Mouse (Mus musculus) brown adipose tissue, adult 24 weeks (tissue): ENCODE data around the gene Prim2. TPM values are rescaled to one million over a fixed set of nuclear protein-coding genes. Genes with fewer than 3 reads are reported as not detected.

Experiments used
- H3K27ac ChIP-seq: fragments of 200-500 bp; replicated peaks from 2 replicates; pipeline ENCODE4 v1.5.1; 2012; ENCODE audit warnings: low read depth, mild to moderate bottlenecking, low read length
- H3K4me1 ChIP-seq: fragments of 200-500 bp; 2 replicates; pipeline ENCODE4 v1.6.1; 2012; ENCODE audit warnings: low read length, mixed read lengths; ENCODE audit not compliant: control insufficient read depth, insufficient read depth, insufficient read length
- H3K4me3 ChIP-seq: fragments of 200-500 bp; 2 replicates; pipeline ENCODE4 v1.5.1; 2012; ENCODE audit warnings: low read depth, mild to moderate bottlenecking, low read length, moderate library complexity; ENCODE audit not compliant: insufficient read depth
- polyA plus RNA-seq: library from polyadenylated mRNA; stranded (reverse); fragments of >200 nt; gene quantifications from 2 replicates; pipeline ENCODE4 v1.2.4, GENCODE M21; 2012; ENCODE audit not compliant: missing spikeins, insufficient read depth, insufficient read length

The Prim2 gene
- polyA plus RNA-seq, 1 experiment = 2.6 TPM

DNA sequence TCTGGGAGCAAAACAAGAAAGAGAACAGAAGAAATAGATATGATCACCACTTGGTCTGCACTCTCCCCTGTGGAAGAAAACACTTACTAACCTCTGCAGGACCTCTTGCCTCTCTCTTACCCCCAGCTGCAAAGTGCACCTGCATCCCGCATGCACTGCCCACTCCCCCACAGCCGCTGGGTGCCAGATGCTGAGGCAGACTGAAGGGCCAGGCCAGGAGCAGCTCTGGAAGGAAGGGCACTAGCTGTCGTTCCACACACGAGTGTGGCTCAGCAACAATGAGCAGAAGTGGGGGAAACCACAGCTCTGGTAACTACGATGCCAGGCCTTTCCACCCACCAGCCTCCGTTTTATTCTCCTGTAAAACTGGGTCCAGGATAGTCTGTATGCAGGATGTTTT is 105.6 kb downstream of the Prim2 start:
- no peak overlapping the region for H3K27ac ChIP-seq
- H3K4me1 ChIP-seq = no peaks in the 10 kb centered on the region
- H3K4me3 ChIP-seq = no peak overlapping the region

DNA sequence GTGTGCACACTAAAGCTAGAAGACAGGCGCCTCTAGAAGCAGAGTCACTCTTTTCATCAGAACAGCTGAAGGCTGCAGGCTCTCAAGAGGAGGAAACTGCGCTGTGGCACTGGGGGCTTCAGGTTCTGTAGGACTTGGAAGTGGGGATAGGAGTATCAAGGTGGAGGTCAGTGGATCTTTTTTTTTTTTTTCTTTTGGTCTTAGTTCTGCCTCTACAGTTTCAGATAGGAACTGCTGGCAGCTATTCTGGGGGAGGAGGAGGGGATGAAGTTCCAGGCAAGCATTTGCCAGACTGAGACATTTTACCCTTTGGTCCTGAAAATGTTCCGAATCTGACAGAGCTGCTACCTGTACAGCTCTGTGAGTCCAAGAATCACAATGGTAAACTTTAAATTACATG is 106.0 kb downstream of the Prim2 start:
- Histone ChIP-seq H3K4me1 (no peaks in the 10 kb centered on the region), H3K27ac (no peak overlapping the region), H3K4me3 (no peak overlapping the region)

DNA sequence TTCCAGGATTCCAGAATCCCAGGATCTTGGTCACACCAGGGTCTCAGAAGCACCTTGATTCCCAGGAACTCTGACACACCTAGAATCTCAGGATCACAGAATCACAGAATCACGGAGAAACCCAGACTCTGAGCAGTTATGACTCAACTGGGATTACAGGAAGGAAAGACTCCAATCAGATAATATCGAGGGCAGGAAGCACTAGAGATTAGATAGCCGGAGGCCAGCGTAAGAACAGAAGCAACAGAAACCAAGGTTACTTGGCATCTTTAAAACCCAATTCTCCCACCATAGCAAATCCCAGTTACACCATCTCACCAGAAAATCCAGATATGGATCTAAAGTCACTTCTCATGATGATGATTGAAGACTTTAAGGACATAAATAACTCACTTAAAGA is 113.0 kb downstream of the Prim2 start:
- Histone ChIP-seq H3K27ac (no peak overlapping the region), H3K4me1 (peaks cover 3% of the 10 kb centered on the region; the same call in 1 of the 2 replicates), H3K4me3 (no peak overlapping the region)

DNA sequence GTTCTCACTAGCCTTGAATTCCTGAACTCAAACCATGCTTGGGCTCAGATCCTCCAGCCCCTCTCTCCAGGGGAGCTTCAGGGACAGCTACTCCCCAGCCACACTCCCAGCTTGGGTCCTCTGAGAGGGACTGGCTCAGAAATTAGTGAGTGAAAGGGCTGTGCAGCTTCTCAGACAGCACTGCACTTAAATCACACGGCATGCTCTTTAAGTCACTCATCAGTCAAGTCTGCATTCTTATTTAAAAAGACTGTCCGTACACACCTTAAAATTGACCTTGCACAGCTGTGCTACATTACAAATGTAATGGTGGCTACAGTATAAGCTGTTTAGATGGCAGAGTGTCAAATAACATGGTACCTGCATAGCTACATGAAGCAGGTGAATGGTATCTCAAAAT is 114.0 kb downstream of the Prim2 start:
- H3K27ac ChIP-seq = no peak overlapping the region
- H3K4me1 ChIP-seq = peaks cover 3% of the 10 kb centered on the region; the same call in 1 of the 2 replicates
- H3K4me3 ChIP-seq = no peak overlapping the region

DNA sequence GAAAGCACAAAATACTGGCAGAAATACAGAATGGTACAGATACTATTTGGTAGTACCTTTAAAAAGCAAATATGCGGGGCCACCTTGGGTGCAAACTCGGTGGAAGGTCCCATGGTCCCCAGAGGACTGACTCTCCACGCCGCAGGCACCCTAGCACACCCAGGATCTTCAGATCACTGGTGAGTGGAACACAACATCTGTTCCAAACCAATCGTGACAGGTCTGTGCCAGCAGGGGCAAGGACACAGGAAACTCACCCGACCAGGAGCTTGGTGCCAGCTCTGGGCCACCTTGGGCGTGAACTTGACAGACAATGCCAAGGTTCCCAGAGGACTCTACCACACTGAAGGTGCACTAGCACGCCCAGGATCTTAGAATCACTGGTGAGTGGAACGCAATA is 118.2 kb downstream of the Prim2 start:
- Histone ChIP-seq H3K4me1 (peaks cover 1% of the 10 kb centered on the region; the same call in 1 of the 2 replicates), H3K4me3 (no peak overlapping the region), H3K27ac (no peak overlapping the region)

DNA sequence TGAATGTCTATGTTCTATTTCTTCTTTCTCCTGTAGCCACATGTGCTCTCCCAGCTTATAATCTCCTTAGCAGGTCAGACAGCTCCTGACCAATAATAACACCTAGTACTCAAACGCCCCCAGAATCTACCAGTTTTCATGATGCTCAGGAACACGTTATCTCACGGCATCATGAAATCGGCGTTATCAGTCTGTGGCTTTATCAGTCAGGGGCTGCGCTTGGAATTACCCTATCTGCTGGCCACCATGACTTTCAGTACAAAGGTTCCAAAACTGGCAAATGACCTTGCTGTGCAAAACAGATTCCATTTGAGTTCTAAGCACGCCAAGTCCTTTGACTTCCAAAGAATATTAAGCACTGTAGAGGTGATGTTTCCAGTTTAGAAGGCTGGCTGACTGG is 127.9 kb downstream of the Prim2 start:
- Histone ChIP-seq H3K4me3 (no peak overlapping the region), H3K4me1 (no peaks in the 10 kb centered on the region), H3K27ac (no peak overlapping the region)

DNA sequence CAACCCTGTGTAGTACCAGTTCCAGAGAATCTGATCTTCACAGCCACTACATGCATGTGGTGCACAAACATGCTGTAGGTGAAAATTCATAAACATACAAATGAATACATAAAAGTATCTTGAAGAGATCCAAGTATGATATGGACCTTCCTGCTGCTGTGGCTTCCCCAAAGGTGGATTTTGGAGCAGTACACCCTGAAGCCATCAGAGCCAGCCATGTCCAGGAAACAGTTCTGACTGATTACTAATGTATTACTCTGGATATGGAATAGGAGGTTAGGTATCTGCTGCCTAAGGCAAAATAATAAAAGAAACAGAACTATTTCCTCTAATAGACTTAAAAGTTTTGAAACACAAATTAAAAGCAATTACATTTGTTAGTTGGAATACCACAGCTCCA is 131.6 kb downstream of the Prim2 start:
- Histone ChIP-seq H3K4me1 (no peaks in the 10 kb centered on the region), H3K27ac (no peak overlapping the region)

DNA sequence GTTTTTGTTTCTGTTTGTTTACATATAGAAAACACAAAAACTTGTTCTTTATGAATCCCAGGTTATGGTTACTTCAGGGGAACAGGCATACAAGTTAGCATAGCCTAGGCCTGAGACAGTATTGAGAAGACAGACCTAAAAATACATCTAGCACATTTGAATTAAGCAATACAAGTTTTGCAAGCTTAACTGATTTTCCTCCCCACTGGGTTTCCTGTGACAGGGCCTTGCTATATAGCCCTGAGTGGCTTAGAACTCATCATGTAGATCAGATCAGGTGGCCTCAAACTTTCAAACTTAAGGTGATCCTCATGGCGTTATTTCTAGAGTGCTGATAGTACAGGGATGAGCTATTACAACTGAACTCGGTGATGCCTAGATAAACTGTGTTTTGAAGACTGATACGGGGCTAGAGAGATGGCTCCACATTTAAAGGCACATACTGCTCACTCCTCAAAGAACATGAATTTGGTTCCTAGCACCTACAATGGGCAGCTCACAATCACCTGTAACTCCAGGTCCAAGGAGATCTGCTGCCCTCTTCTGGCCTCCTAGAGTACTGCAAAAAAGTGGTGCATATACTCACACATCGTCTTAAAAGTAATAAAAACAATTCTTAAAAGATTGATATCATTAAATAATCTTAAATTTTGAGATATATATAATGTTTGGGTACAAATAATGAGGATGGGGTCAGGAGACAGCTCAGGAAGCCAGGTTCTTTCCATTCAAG is 133.2 kb downstream of the Prim2 start:
- no peak overlapping the region for H3K27ac ChIP-seq
- H3K4me1 ChIP-seq = no peaks in the 10 kb centered on the region
- no peak overlapping the region for H3K4me3 ChIP-seq

More for the DNA sequence above, 131.6 kb downstream of the Prim2 start:
- no peak overlapping the region for H3K4me3 ChIP-seq

DNA sequence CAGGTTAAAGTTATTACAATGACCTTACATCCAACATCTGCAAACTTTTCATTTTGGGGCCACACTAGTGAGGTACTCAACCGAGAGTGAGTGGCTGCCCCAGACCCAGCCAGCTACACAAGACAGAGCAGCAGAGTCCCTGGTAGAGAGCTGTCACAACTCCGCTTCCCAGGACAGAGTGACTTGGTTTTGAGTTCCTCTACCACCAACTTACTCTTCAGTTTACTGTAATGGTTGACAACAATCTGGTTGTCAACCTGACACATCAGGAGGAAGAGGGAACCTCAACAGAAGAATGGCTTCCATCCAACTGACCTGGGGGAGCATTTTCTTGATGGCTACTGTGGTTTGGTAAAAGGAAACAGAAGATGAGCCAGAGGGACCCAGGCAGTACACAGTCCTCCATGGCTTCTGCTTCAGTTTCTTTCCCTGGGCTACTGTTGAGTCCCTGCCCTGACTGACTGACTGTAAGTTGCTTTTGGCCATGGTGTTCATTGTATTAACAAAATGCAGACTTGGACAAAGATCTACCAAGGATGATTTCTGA is 134.4 kb downstream of the Prim2 start:
- no peak overlapping the region for H3K27ac ChIP-seq
- no peaks in the 10 kb centered on the region for H3K4me1 ChIP-seq
- no peak overlapping the region for H3K4me3 ChIP-seq

DNA sequence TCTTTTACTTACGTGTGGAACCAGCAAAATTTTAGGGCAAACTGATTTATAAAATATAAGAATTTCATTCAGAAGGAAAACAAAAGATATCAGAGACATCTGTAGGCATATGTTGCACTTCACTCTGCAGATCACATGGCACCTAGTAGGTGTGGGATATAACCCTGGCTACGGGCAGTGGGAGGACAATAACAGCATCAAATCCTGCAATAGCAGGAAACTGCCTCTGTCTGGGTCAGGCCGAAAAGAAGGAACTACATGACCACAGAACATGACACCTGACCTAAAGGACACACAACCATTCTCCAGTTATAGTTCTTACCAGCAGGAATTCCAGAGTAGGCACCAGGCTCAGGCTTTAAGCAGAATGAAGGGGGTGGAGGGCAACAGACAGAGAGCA is 137.7 kb downstream of the Prim2 start:
- no peak overlapping the region for H3K27ac ChIP-seq
- H3K4me3 ChIP-seq = no peak overlapping the region
- no peaks in the 10 kb centered on the region for H3K4me1 ChIP-seq

DNA sequence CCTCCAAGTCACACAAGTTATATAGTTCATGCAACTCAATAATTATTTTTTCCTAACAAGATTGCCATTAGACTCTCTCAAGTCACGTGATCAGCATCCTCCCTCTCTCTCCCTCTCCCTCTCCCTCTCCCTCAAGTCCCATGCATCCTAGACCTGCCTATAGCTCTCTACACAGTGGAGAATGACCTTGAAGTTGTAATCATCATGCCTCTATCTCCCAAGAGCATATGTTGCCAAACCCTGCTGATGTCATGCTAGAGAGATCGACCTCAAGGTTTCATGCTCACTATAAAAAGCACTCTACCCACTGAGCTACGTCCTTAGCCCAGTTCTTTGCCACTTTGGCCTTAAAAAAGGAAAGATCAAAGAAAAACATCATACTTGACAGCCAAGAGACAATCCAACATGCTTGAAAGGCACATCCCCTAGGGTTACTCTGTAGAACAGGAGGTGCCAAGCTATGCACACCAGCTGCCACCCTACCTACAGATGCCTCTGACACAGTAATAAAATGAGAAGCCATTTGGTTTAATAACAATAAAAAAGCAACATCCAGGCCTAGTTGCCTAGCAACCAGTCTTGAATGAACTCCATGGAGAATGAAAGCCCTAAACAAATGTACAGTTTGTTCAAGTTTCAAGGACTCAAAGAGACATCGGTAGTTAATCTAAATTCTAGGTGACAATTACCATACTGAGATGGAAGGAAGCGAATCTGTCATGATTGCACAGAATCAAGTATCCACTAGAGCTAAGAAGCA is 138.3 kb downstream of the Prim2 start:
- Histone ChIP-seq H3K4me1 (no peaks in the 10 kb centered on the region), H3K4me3 (no peak overlapping the region), H3K27ac (no peak overlapping the region)

DNA sequence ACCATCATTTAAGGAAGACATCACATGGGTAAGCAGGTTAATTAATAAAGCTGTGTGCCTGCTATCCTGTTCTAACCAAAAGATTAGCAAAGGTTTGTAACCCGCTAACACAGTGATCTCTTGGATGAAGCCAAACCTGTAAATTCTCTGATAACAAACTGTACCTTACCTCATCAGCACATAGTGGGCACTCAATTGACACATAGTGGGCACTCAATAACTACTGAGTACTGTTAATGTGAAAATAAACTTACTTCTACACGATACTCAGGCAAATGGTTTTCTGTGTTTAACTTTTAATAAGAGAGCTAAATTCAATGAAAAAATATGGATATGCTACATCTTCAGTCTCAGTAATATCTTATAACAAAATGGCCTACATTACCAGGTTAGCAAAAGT is 139.1 kb downstream of the Prim2 start:
- H3K4me1 ChIP-seq = no peaks in the 10 kb centered on the region
- H3K4me3 ChIP-seq = no peak overlapping the region
- no peak overlapping the region for H3K27ac ChIP-seq

DNA sequence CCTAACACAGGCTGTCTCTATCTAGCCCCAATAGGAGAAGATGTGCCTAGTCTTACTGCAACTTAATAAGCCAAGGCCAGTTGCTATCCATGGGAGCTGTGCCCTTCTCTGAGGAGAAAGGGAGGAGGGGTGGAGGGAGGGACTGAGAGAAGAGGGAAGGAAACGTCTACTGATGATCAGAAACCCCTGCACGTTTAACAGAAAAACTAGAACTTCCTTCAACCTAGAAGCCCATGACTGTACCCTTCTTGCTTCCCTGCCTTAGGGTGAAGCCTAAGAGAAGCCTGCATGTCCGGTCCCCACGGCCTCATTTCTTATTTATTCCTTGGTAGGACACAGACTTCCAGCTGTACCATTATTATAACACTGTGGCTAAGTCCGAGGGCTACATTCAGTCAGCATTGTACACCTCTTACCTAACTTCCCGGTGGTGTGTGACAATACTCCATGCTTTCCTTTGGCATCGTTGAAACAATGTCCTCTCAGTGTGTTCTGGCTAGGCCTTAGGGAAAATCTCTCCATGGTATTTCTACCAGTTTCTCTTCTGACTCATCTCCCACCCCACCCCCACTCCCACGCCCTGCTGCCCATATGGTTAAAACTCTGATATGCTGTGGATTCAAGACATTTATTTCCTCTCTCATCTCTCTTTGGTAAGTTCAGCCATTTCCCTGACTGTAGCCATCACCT is 139.9 kb downstream of the Prim2 start:
- H3K4me1 ChIP-seq = no peaks in the 10 kb centered on the region

DNA sequence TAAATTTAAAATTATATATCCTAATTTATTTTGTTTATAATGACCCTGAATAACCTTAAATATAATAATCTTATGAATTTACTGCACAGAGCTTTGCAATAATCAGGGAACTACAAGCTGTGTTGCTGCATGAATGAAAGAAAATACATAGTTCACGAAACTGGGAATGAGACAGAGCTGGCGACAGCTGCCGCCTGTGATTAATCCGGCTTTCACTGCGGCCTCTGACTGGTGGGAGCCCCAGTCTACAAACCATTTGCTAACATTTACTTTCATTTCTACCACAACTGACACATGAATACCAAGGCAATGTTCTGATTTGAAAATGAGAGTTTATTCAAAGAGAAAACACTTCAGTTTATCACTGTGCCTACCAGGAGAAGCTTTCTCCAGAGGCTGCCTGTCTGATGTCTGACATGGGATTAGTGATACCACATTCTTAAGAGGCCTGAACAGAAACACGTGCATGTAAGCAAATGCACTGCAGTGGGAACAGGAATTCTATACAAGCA is 142.2 kb downstream of the Prim2 start:
- no peaks in the 10 kb centered on the region for H3K4me1 ChIP-seq
- no peak overlapping the region for H3K4me3 ChIP-seq
- no peak overlapping the region for H3K27ac ChIP-seq

More for the DNA sequence above, 139.9 kb downstream of the Prim2 start:
- Histone ChIP-seq H3K27ac (no peak overlapping the region), H3K4me3 (no peak overlapping the region)

DNA sequence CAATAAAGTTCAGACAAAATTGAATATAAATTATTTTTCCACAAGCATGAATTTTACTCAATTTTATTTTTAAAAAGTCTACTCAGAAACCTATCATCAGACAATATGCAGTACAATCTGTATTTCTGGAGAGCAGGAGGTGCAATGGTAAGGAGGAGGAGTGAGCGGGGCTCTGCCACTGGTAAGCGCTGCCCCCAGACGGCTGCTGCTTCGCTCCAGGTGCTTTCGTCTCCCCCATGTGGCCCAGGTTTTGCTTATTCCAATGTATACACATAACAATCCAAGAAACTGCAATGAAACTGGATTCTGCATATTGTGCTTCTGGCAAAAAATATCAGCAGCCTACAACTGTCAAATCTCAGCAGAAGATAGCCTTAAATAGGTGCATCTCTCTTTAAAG is 146.4 kb downstream of the Prim2 start:
- H3K4me1 ChIP-seq = no peaks in the 10 kb centered on the region
- H3K27ac ChIP-seq = no peak overlapping the region
- no peak overlapping the region for H3K4me3 ChIP-seq
